Mouse (Mus musculus): ENCODE results near the gene Asb2. TPM values are rescaled to one million over a fixed set of nuclear protein-coding genes. Genes with fewer than 3 reads are reported as not detected.
A peak's percentile ranks its signal among the peaks of the same experiment; 100 is the strongest.

Gene Asb2
- polyA plus RNA-seq, 1 experiment from 2014 or later = 219 TPM

- H3K9ac ChIP-seq = no peak overlapping the region
- H3K4me2 ChIP-seq = no peak overlapping the region
- H3K9me3 ChIP-seq (replicated peaks) = no peaks in the 10 kb centered on the region
- peaks cover 7% of the 10 kb centered on the region for H3K4me1 ChIP-seq (replicated peaks)
- WGBS = 46% methylated on average over 5 of the region's 5 CpGs
- H3K27me3 ChIP-seq = no peaks in the 10 kb centered on the region
- no peak overlapping the region for H3K27ac ChIP-seq
- no peak; the same call in 1 of the 2 replicates for ATAC-seq (replicated peaks; ENCODE audit: insufficient number of reproducible peaks, insufficient read depth, low FRiP score, low read depth)
- H3K36me3 ChIP-seq = no peaks in the 10 kb centered on the region
- H3K4me3 ChIP-seq = no peak overlapping the region
Observed at GRCm38 (mm10) chr12:103376124-103376523, 20.3 kb upstream of the Asb2 start.

GRCm38 (mm10) chr12:103373530-103374236, 17.9 kb upstream of the Asb2 start:
- WGBS = 43% methylated on average over 8 of the region's 8 CpGs
- Histone ChIP-seq H3K9ac (no peak overlapping the region), H3K27me3 (no peaks in the 10 kb centered on the region), H3K4me2 (no peak overlapping the region), H3K36me3 (no peaks in the 10 kb centered on the region), H3K4me1 (replicated peaks) (peaks cover 7% of the 10 kb centered on the region), H3K9me3 (replicated peaks) (no peaks in the 10 kb centered on the region), H3K27ac (no peak overlapping the region), H3K4me3 (no peak overlapping the region)
- ATAC-seq (replicated peaks; ENCODE audit: insufficient number of reproducible peaks, insufficient read depth, low FRiP score, low read depth) = no peak

- H3K9me3 ChIP-seq (replicated peaks) = no peaks in the 10 kb centered on the region
- no peak overlapping the region for H3K4me3 ChIP-seq
- H3K27ac ChIP-seq = no peak overlapping the region
- no peak overlapping the region for H3K9ac ChIP-seq
- no peak for ATAC-seq (replicated peaks; ENCODE audit: insufficient number of reproducible peaks, insufficient read depth, low FRiP score, low read depth)
- WGBS = 28% methylated on average over 6 of the region's 6 CpGs
- H3K36me3 ChIP-seq = no peaks in the 10 kb centered on the region
- no peaks in the 10 kb centered on the region for H3K27me3 ChIP-seq
- H3K4me2 ChIP-seq = no peak overlapping the region
- peaks cover 15% of the 10 kb centered on the region for H3K4me1 ChIP-seq (replicated peaks)
Observed at GRCm38 (mm10) chr12:103371711-103372110, 15.9 kb upstream of the Asb2 start.

GRCm38 (mm10) chr12:103370861-103371260, 15.1 kb upstream of the Asb2 start:
- 62% methylated on average over 4 of the region's 4 CpGs for WGBS
- ATAC-seq (replicated peaks; ENCODE audit: insufficient number of reproducible peaks, insufficient read depth, low FRiP score, low read depth) = no peak
- no peak overlapping the region for H3K27ac ChIP-seq

GRCm38 (mm10) chr12:103368777-103369176, 13.0 kb upstream of the Asb2 start:
- no peaks in the 10 kb centered on the region for H3K36me3 ChIP-seq
- no peak overlapping the region for H3K4me3 ChIP-seq
- no peaks in the 10 kb centered on the region for H3K9me3 ChIP-seq (replicated peaks)
- no peak for ATAC-seq (replicated peaks; ENCODE audit: insufficient number of reproducible peaks, insufficient read depth, low FRiP score, low read depth)
- H3K9ac ChIP-seq = no peak overlapping the region
- peaks cover 8% of the 10 kb centered on the region for H3K4me1 ChIP-seq (replicated peaks)
- H3K27ac ChIP-seq = no peak overlapping the region
- no peaks in the 10 kb centered on the region for H3K27me3 ChIP-seq
- H3K4me2 ChIP-seq = no peak overlapping the region
- WGBS = 52% methylated on average over 2 of the region's 2 CpGs

More at GRCm38 (mm10) chr12:103370861-103371260, 15.1 kb upstream of the Asb2 start:
- Histone ChIP-seq H3K9ac (no peak overlapping the region), H3K9me3 (replicated peaks) (no peaks in the 10 kb centered on the region), H3K27me3 (no peaks in the 10 kb centered on the region), H3K4me3 (no peak overlapping the region), H3K36me3 (no peaks in the 10 kb centered on the region), H3K4me2 (no peak overlapping the region), H3K4me1 (replicated peaks) (peaks cover 8% of the 10 kb centered on the region)

GRCm38 (mm10) chr12:103368326-103368669, 12.5 kb upstream of the Asb2 start:
- WGBS = 72% methylated on average over 7 of the region's 7 CpGs
- Histone ChIP-seq H3K9ac (no peak overlapping the region), H3K4me2 (peak overlapping the region; percentile 49), H3K36me3 (no peaks in the 10 kb centered on the region), H3K4me1 (replicated peaks) (peaks cover 8% of the 10 kb centered on the region), H3K27ac (no peak overlapping the region), H3K27me3 (no peaks in the 10 kb centered on the region), H3K4me3 (no peak overlapping the region), H3K9me3 (replicated peaks) (no peaks in the 10 kb centered on the region)
- no peak for ATAC-seq (replicated peaks; ENCODE audit: insufficient number of reproducible peaks, insufficient read depth, low FRiP score, low read depth)

- no peak overlapping the region for H3K27ac ChIP-seq
- WGBS = 17% methylated on average over 18 of the region's 18 CpGs
- no peak overlapping the region for H3K9ac ChIP-seq
Observed at GRCm38 (mm10) chr12:103367620-103368325, 12.0 kb upstream of the Asb2 start.

GRCm38 (mm10) chr12:103367171-103367570, 11.4 kb upstream of the Asb2 start:
- Histone ChIP-seq H3K27me3 (no peaks in the 10 kb centered on the region), H3K9ac (no peak overlapping the region), H3K4me2 (no peak overlapping the region), H3K9me3 (replicated peaks) (no peaks in the 10 kb centered on the region), H3K36me3 (no peaks in the 10 kb centered on the region), H3K4me3 (no peak overlapping the region), H3K27ac (no peak overlapping the region), H3K4me1 (replicated peaks) (peaks cover 15% of the 10 kb centered on the region)
- no peak for ATAC-seq (replicated peaks; ENCODE audit: insufficient number of reproducible peaks, insufficient read depth, low FRiP score, low read depth)
- WGBS = 59% methylated on average over 2 of the region's 2 CpGs

More at GRCm38 (mm10) chr12:103367620-103368325, 12.0 kb upstream of the Asb2 start:
- H3K36me3 ChIP-seq = no peaks in the 10 kb centered on the region
- peaks cover 9% of the 10 kb centered on the region for H3K4me1 ChIP-seq (replicated peaks)
- ATAC-seq (replicated peaks; ENCODE audit: insufficient number of reproducible peaks, insufficient read depth, low FRiP score, low read depth) = peak; percentile 51; the same call in 1 of the 2 replicates
- no peaks in the 10 kb centered on the region for H3K27me3 ChIP-seq
- H3K4me2 ChIP-seq = peak overlapping the region; percentile 49
- 0 out of 2 replicates have a peak overlapping the region, but pooled peaks have one; percentile 6 for H3K4me3 ChIP-seq
- no peaks in the 10 kb centered on the region for H3K9me3 ChIP-seq (replicated peaks)

GRCm38 (mm10) chr12:103362336-103362735, 6.5 kb upstream of the Asb2 start:
- Histone ChIP-seq H3K4me1 (replicated peaks) (peaks cover 28% of the 10 kb centered on the region), H3K4me3 (no peak overlapping the region), H3K9me3 (replicated peaks) (no peaks in the 10 kb centered on the region), H3K9ac (no peak overlapping the region; the same call in 1 of the 2 replicates), H3K27ac (peak overlapping the region; percentile 41), H3K4me2 (no peak overlapping the region), H3K27me3 (no peaks in the 10 kb centered on the region), H3K36me3 (no peaks in the 10 kb centered on the region)
- 50% methylated on average over 3 of the region's 3 CpGs for WGBS
- ATAC-seq (replicated peaks; ENCODE audit: insufficient number of reproducible peaks, insufficient read depth, low FRiP score, low read depth) = no peak

GRCm38 (mm10) chr12:103361539-103362307, 5.9 kb upstream of the Asb2 start:
- no peak for ATAC-seq (replicated peaks; ENCODE audit: insufficient number of reproducible peaks, insufficient read depth, low FRiP score, low read depth)
- Histone ChIP-seq H3K4me2 (no peak overlapping the region), H3K36me3 (no peaks in the 10 kb centered on the region), H3K27me3 (no peaks in the 10 kb centered on the region), H3K9ac (no peak overlapping the region; the same call in 1 of the 2 replicates), H3K9me3 (replicated peaks) (no peaks in the 10 kb centered on the region), H3K27ac (peak overlapping the region; percentile 41), H3K4me3 (no peak overlapping the region), H3K4me1 (replicated peaks) (peaks cover 31% of the 10 kb centered on the region)
- WGBS = 81% methylated on average over 17 of the region's 17 CpGs

GRCm38 (mm10) chr12:103360812-103361211, 5.0 kb upstream of the Asb2 start:
- Histone ChIP-seq H3K27me3 (no peaks in the 10 kb centered on the region), H3K4me3 (no peak overlapping the region), H3K27ac (no peak overlapping the region), H3K4me2 (no peak overlapping the region), H3K36me3 (no peaks in the 10 kb centered on the region), H3K9me3 (replicated peaks) (no peaks in the 10 kb centered on the region), H3K9ac (no peak overlapping the region), H3K4me1 (replicated peaks) (peaks cover 39% of the 10 kb centered on the region)
- no peak for ATAC-seq (replicated peaks; ENCODE audit: insufficient number of reproducible peaks, insufficient read depth, low FRiP score, low read depth)
- WGBS = 81% methylated on average over 8 of the region's 8 CpGs

Measured in heart, embryonic 15.5 days (tissue).